Mouse (Mus musculus): ENCODE results near the gene Arf6. TPM values are rescaled to one million over a fixed set of nuclear protein-coding genes. Genes with fewer than 3 reads are reported as not detected.
"Not testable (repeated sequence)": the region's sequence is repeated elsewhere in the genome, so short reads cannot be mapped to it uniquely, and the experiment has no call there.

The Arf6 gene
- polyA plus RNA-seq, 1 experiment, result 67.3 TPM

DNA sequence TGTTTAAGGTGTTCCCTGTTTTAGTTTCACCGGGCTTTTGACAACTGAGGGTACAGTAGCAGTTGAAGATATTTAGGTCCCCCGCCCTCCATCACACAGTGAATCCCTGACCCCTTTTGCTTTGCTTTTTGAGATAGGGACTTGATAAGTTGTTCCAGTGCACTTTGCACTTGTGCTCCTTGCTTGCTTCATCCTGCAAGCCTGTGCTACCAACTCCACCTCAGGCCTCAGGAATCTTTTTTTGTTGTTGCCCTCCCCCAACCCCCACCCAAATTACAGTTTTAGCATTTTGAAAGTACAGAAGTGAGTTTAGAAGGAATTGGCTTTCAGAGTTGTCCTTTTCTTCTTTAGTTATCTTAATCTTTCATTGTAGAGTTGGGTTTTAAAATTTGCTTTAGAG lies 4.2 kb downstream of the Arf6 start:
- no peak overlapping the region for H3K27ac ChIP-seq (ENCODE audit: insufficient read depth, low read length)
- DNase-seq, result no peak
- no peaks in the 10 kb centered on the region; the same call in 1 of the 2 replicates for H3K4me1 ChIP-seq (ENCODE audit: control insufficient read depth, insufficient read depth, low read length)
- 91% methylated on average over 2 of the region's 2 CpGs for WGBS
- TF ChIP-seq POLR2A (IDR thresholded peaks at IDR 0.05; ENCODE audit: borderline replicate concordance, insufficient read depth, low read length) (no peak), CTCF (IDR thresholded peaks at IDR 0.05; ENCODE audit: borderline replicate concordance, insufficient read depth, low read depth, low read length) (no peak)
- no peaks in the 10 kb centered on the region for H3K27me3 ChIP-seq (ENCODE audit: control insufficient read depth, insufficient read depth, low read length)
- no peak overlapping the region for H3K4me3 ChIP-seq (replicated peaks; ENCODE audit: insufficient read depth, low read depth, low read length)

DNA sequence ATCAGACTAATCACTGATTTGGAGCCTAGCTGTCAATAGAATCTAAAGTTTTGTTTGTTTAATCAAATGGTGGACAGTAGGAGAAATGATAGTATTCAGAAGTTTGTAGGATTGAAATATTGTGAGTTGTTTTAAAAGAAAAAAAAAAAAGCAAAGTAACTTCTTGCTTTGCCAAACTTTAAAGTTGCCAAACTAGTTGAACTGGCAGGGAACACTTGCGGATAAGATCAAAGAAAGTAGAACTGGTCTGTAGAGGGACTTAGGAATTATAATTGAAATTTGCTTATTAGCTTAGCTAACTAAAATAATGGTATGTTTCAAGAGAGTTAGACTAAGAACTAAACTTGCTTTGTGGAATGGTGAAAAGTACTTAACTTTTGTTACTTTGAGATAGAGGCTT lies 5.2 kb downstream of the Arf6 start:
- TF ChIP-seq POLR2A (IDR thresholded peaks at IDR 0.05; ENCODE audit: borderline replicate concordance, insufficient read depth, low read length) (no peak), CTCF (IDR thresholded peaks at IDR 0.05; ENCODE audit: borderline replicate concordance, insufficient read depth, low read depth, low read length) (no peak)
- no peaks in the 10 kb centered on the region; the same call in 1 of the 2 replicates for H3K4me1 ChIP-seq (ENCODE audit: control insufficient read depth, insufficient read depth, low read length)
- H3K27me3 ChIP-seq (ENCODE audit: control insufficient read depth, insufficient read depth, low read length), result no peaks in the 10 kb centered on the region
- H3K27ac ChIP-seq (ENCODE audit: insufficient read depth, low read length), result no peak overlapping the region
- 91% methylated on average over 1 of the region's 1 CpGs for WGBS
- H3K4me3 ChIP-seq (replicated peaks; ENCODE audit: insufficient read depth, low read depth, low read length), result no peak overlapping the region
- no peak for DNase-seq

DNA sequence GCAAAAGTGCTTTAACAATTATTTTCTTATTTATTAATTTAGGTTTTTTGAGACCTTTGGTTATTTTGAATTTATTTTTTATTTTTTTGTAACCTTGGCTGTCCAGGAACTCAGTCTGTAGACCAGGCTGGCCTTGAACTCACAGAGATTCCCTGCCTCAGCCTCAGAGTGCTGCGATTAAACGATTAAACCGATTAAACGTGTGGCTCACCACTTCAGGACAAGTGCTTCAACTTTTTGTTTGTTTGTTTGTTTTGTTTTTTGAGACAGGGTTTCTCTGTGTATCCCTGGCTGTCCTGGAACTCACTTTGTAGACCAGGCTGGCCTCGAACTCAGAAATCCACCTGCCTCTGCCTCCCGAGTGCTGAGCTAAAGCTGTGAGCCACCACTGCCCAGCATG lies 5.7 kb downstream of the Arf6 start:
- DNase-seq; H3K27ac ChIP-seq (ENCODE audit: insufficient read depth, low read length); H3K4me3 ChIP-seq (replicated peaks; ENCODE audit: insufficient read depth, low read depth, low read length); H3K4me1 ChIP-seq (ENCODE audit: control insufficient read depth, insufficient read depth, low read length); H3K27me3 ChIP-seq (ENCODE audit: control insufficient read depth, insufficient read depth, low read length): not testable (repeated sequence)
- 91% methylated on average over 6 of the region's 6 CpGs for WGBS

DNA sequence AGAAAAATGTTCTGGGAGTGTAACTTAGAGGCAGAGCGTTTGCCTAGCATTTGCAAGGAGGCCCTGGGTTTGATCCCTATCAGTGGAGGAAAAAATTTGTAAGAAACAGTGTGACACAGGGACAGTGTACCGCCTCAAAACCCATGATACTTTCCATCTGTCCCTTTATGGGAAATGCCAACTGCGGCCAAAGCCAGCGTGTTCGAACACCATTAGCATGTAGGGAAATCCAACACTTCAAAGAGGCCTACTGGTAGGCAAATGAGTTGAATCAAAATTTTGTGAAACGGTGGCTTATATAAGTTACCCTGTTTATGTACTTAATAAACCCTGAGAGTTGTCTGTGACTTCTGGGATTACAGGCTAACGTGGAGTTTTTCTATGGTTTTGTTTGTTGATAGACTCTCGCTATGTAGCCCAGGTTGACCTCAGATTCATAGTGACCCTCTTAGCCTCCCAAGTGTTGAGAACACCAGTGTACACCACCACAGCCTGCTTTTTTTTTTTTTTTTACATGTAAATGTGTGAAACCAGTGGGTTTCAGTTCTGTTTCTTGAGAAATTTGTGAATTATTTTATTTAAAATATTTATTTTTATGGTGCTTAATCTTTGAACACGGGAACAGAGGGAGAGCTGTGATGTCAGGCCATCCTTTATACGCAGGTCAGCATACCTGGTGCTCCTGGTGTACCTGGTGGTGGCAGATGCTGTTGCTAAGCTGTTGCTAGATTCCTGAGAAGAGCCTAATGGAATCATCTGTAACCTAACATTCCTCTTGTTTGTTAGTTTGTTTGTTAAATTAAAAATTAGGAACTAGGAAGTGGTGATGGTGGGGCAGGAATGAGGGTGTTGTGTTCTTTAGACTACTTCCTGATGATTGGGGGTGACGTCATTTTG lies 6.9 kb downstream of the Arf6 start:
- Histone ChIP-seq H3K4me3 (replicated peaks; ENCODE audit: insufficient read depth, low read depth, low read length) (no peak overlapping the region), H3K4me1 (ENCODE audit: control insufficient read depth, insufficient read depth, low read length) (no peaks in the 10 kb centered on the region), H3K27ac (ENCODE audit: insufficient read depth, low read length) (no peak overlapping the region), H3K27me3 (ENCODE audit: control insufficient read depth, insufficient read depth, low read length) (no peaks in the 10 kb centered on the region)
- TF ChIP-seq CTCF (IDR thresholded peaks at IDR 0.05; ENCODE audit: borderline replicate concordance, insufficient read depth, low read depth, low read length) (no peak), POLR2A (IDR thresholded peaks at IDR 0.05; ENCODE audit: borderline replicate concordance, insufficient read depth, low read length) (no peak)
- WGBS, result 68% methylated on average over 11 of the region's 11 CpGs
- no peak for DNase-seq

DNA sequence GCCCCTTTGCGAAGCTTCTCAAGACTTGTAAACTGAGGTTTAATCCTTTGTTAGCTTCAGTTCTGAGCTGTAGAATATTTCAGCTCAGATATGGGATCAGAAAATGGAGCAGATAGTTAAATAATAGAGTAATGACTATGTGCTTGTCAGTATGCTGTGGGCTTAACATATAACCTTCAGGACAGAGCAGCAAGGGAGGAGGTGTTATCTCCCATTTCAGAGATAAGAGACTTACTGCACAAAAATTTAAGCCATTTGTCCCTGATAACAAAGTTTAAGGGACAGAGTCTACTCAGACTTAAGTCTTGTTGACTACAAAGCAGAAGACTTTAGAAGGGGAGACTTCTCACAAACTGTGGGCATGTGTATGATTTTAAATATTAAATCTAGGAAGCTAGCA lies 10.9 kb downstream of the Arf6 start:
- Histone ChIP-seq H3K4me3 (replicated peaks; ENCODE audit: insufficient read depth, low read depth, low read length) (no peak overlapping the region), H3K27me3 (ENCODE audit: control insufficient read depth, insufficient read depth, low read length) (no peaks in the 10 kb centered on the region), H3K27ac (ENCODE audit: insufficient read depth, low read length) (no peak overlapping the region), H3K4me1 (ENCODE audit: control insufficient read depth, insufficient read depth, low read length) (no peaks in the 10 kb centered on the region)
- no peak for DNase-seq
- TF ChIP-seq CTCF (IDR thresholded peaks at IDR 0.05; ENCODE audit: borderline replicate concordance, insufficient read depth, low read depth, low read length) (no peak), POLR2A (IDR thresholded peaks at IDR 0.05; ENCODE audit: borderline replicate concordance, insufficient read depth, low read length) (no peak)
- whole genome bisulfite sequencing, result 98% methylated on average over 1 of the region's 1 CpGs

DNA sequence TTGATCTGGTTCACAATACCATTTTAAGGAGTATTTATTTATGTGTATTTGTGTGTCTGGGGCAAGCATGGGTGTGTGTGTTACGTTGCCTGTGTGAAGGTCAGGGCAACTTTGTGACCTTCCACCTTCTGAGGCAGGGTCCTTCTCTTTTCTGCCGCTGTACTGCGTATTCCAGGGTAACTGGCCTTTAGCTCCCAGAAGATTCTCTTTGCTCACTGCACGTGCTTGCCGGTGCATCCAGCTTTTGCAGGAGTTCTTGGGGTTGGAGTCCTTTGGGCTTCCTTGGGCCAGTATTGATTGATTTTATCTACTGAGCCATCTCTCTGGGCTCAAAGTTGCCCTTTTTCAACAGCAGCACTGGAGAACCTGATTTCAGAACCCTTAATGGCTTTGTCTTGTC lies 12.7 kb downstream of the Arf6 start:
- 95% methylated on average over 5 of the region's 5 CpGs for WGBS

DNA sequence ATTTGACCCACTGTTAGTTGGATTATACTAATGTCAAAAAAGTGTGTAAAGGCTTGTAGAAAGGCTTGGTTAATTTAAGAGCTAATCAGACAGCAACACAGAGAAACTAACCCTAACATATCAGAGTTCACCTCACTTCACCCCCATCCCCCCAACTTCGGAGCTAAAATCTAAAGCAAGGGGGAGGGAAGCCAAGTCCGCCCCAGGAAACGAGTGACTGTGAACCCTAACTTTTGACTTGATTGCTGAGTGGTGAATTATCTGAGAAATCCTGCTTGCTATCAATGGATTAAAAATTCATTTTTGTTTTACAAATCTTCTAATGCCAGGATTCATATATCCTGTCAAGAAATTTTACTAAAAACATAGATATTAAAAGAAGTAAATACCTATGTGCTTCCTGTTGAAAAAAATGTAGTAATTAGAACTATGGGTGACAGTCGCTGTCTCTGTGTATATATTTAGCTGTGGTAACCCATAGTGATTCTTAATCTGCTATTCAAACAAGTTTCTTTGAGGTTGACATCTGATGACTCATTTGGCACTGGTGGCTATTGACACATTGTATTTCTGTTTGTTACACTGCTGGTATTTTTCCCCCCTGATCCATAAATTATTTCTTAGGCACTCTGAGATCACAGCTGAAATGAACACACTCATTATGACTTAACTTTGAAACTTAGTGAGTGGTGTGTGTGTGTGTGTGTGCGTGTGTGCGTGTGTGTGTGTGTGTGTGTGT lies 13.8 kb downstream of the Arf6 start:
- H3K27ac ChIP-seq (ENCODE audit: insufficient read depth, low read length), result no peak overlapping the region
- TF ChIP-seq POLR2A (IDR thresholded peaks at IDR 0.05; ENCODE audit: borderline replicate concordance, insufficient read depth, low read length) (no peak), CTCF (IDR thresholded peaks at IDR 0.05; ENCODE audit: borderline replicate concordance, insufficient read depth, low read depth, low read length) (no peak)
- WGBS, result 64% methylated on average over 6 of the region's 6 CpGs

More for the DNA sequence above, 12.7 kb downstream of the Arf6 start:
- Histone ChIP-seq H3K4me3 (replicated peaks; ENCODE audit: insufficient read depth, low read depth, low read length) (no peak overlapping the region), H3K4me1 (ENCODE audit: control insufficient read depth, insufficient read depth, low read length) (no peaks in the 10 kb centered on the region), H3K27me3 (ENCODE audit: control insufficient read depth, insufficient read depth, low read length) (no peaks in the 10 kb centered on the region), H3K27ac (ENCODE audit: insufficient read depth, low read length) (no peak overlapping the region)
- no peak for TF ChIP-seq CTCF (IDR thresholded peaks at IDR 0.05; ENCODE audit: borderline replicate concordance, insufficient read depth, low read depth, low read length)
- TF ChIP-seq POLR2A (IDR thresholded peaks at IDR 0.05; ENCODE audit: borderline replicate concordance, insufficient read depth, low read length), result no peak
- no peak for DNase-seq

DNA sequence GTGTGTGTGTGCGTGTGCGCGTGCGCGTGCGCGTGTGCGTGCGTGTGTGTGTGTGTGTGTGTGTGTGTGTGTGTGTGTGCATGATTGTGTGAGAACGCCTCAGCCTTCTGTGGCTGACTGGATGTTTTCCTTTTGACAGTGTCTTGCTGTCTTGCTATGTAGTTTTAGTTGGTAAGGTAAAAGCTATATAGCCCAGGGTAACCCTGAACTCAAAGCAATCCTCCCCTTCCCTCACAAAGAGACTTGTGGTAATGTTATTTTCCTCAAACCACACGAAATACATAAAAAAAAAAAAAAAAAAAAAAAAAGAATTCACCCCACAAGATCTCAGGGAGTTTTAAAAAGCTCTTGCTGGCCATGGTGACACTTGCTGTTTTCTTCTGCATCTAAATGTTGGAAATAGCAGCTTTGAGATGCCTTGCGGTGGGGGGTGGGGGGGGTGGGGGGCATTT lies 14.4 kb downstream of the Arf6 start:
- WGBS, result 71% methylated on average over 12 of the region's 12 CpGs
- H3K4me3 ChIP-seq (replicated peaks; ENCODE audit: insufficient read depth, low read depth, low read length); H3K4me1 ChIP-seq (ENCODE audit: control insufficient read depth, insufficient read depth, low read length); H3K27me3 ChIP-seq (ENCODE audit: control insufficient read depth, insufficient read depth, low read length); H3K27ac ChIP-seq (ENCODE audit: insufficient read depth, low read length); DNase-seq: not testable (repeated sequence)

More for the DNA sequence above, 13.8 kb downstream of the Arf6 start:
- Histone ChIP-seq H3K4me3 (replicated peaks; ENCODE audit: insufficient read depth, low read depth, low read length) (no peak overlapping the region), H3K4me1 (ENCODE audit: control insufficient read depth, insufficient read depth, low read length) (no peaks in the 10 kb centered on the region; the same call in 1 of the 2 replicates), H3K27me3 (ENCODE audit: control insufficient read depth, insufficient read depth, low read length) (no peaks in the 10 kb centered on the region)
- no peak for DNase-seq

All from cerebellum, adult 2 months (tissue).